Mouse (Mus musculus): ENCODE measurements around the gene Pcbp4. TPM values are rescaled to one million over a fixed set of nuclear protein-coding genes. Genes with fewer than 3 reads are reported as not detected.

The Pcbp4 gene
- polyA plus RNA-seq, 2 experiments: 88.0 to 238 TPM

- Histone ChIP-seq H3K9ac (ENCODE audit: low read depth, low read length, severe bottlenecking) (no peak overlapping the region), H3K36me3 (ENCODE audit: control insufficient read depth, insufficient read depth, low read length) (no peaks in the 10 kb centered on the region), H3K4me1 (ENCODE audit: control insufficient read depth, insufficient read depth, low read length) (peaks cover 56% of the 10 kb centered on the region), H3K27me3 (ENCODE audit: control insufficient read depth, insufficient read depth, low read length) (no peaks in the 10 kb centered on the region), H3K4me3 (replicated peaks; ENCODE audit: low read length) (no peak overlapping the region), H3K4me2 (replicated peaks; ENCODE audit: low read depth, low read length, severe bottlenecking) (0 out of 2 replicates have a peak overlapping the region, but pooled peaks have one; percentile 11), H3K9me3 (ENCODE audit: control insufficient read depth, low read length) (no peaks in the 10 kb centered on the region), H3K27ac (replicated peaks; ENCODE audit: low read depth, low read length) (0 out of 2 replicates have a peak overlapping the region, but pooled peaks have one; percentile 28)
- no peak for TF ChIP-seq POLR2A (IDR thresholded peaks at IDR 0.05; ENCODE audit: borderline replicate concordance, extremely low read depth, insufficient read depth, insufficient read length)
- 2% methylated on average over 9 of the region's 9 CpGs for WGBS
- ATAC-seq (ENCODE audit: low FRiP score, low read depth) (no peak), DNase-seq (ENCODE audit: low spot score) (peak; percentile 85)
These were observed 2.4 kb upstream of the Pcbp4 start for GRCm38 (mm10) chr9:106450661-106451060.

DNA sequence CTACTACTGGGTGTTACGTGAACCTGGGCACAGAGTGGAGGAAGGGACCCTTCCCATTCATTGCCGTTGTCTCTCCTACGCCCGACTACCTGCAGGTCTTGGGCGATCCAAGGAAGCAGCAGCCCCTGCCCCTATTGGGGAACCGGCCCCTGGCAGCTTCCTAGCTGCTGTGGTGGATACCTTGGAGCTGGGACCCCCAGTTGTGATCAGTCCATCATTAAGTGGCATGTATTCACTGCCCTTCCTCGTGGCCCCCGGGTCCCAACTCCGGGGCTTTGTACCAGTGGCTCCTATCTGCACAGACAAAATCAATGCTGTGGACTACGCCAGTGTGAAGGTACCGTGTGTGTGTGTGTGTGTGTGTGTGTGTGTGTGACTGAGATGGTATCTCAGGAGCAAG, 1.8 kb upstream of the Pcbp4 start:
- Histone ChIP-seq H3K9me3 (ENCODE audit: control insufficient read depth, low read length) (no peaks in the 10 kb centered on the region), H3K4me3 (replicated peaks; ENCODE audit: low read length) (no peak overlapping the region), H3K27me3 (ENCODE audit: control insufficient read depth, insufficient read depth, low read length) (no peaks in the 10 kb centered on the region), H3K9ac (ENCODE audit: low read depth, low read length, severe bottlenecking) (no peak overlapping the region), H3K4me1 (ENCODE audit: control insufficient read depth, insufficient read depth, low read length) (peaks cover 63% of the 10 kb centered on the region), H3K4me2 (replicated peaks; ENCODE audit: low read depth, low read length, severe bottlenecking) (no peak overlapping the region), H3K27ac (replicated peaks; ENCODE audit: low read depth, low read length) (no peak overlapping the region; the same call in 1 of the 2 replicates), H3K36me3 (ENCODE audit: control insufficient read depth, insufficient read depth, low read length) (no peaks in the 10 kb centered on the region; the same call in 1 of the 2 replicates)
- TF ChIP-seq POLR2A (IDR thresholded peaks at IDR 0.05; ENCODE audit: borderline replicate concordance, extremely low read depth, insufficient read depth, insufficient read length): no peak
- DNase-seq (ENCODE audit: low spot score) (no peak), ATAC-seq (ENCODE audit: low FRiP score, low read depth) (no peak)
- WGBS: 67% methylated on average over 11 of the region's 11 CpGs

DNA sequence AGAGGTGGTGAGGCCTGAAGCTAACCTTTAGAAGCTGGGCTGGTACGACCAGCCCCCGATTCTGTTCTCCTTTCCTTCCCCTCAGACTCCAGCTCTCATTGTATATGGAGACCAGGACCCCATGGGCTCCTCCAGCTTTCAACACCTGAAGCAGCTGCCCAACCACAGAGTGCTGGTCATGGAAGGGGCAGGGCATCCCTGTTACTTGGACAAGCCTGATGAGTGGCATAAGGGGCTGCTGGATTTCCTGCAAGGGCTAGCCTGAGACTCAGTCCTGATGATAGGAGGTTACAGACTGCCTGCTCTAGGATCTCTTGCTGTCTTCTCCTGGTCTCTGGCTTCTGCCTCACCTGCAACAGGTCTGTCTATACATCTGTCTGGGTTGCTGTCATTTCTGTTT, 1.2 kb upstream of the Pcbp4 start:
- WGBS: 47% methylated on average over 2 of the region's 2 CpGs
- H3K36me3 ChIP-seq (ENCODE audit: control insufficient read depth, insufficient read depth, low read length): no peaks in the 10 kb centered on the region; the same call in 1 of the 2 replicates
- no peak overlapping the region for H3K4me3 ChIP-seq (replicated peaks; ENCODE audit: low read length)
- no peaks in the 10 kb centered on the region for H3K27me3 ChIP-seq (ENCODE audit: control insufficient read depth, insufficient read depth, low read length)
- TF ChIP-seq POLR2A (IDR thresholded peaks at IDR 0.05; ENCODE audit: borderline replicate concordance, extremely low read depth, insufficient read depth, insufficient read length): no peak
- no peak overlapping the region for H3K4me2 ChIP-seq (replicated peaks; ENCODE audit: low read depth, low read length, severe bottlenecking)
- peaks cover 66% of the 10 kb centered on the region for H3K4me1 ChIP-seq (ENCODE audit: control insufficient read depth, insufficient read depth, low read length)
- no peak overlapping the region for H3K9ac ChIP-seq (ENCODE audit: low read depth, low read length, severe bottlenecking)
- DNase-seq (ENCODE audit: low spot score) (no peak), ATAC-seq (ENCODE audit: low FRiP score, low read depth) (no peak)
- H3K9me3 ChIP-seq (ENCODE audit: control insufficient read depth, low read length): no peaks in the 10 kb centered on the region
- no peak overlapping the region for H3K27ac ChIP-seq (replicated peaks; ENCODE audit: low read depth, low read length)

DNA sequence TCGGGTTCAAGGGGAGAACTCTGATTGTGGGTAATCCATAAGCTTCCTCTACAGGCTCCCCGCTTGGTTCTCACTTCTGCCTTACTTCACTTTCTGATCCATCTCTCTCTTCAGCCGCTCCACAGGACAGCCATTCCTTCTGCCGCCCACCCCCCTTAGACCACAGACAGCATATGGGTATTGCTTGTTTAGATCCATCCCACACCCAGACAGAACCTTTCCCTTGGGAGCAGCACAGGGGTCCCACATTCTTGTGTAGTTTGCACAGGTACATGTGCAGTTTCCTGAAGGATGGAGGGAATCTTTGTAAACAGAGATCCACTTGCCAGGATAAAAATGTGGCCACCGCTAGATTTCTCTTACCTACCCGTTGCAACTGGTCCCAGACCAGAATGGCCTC, 740 bp upstream of the Pcbp4 start:
- no peaks in the 10 kb centered on the region for H3K27me3 ChIP-seq (ENCODE audit: control insufficient read depth, insufficient read depth, low read length)
- TF ChIP-seq POLR2A (IDR thresholded peaks at IDR 0.05; ENCODE audit: borderline replicate concordance, extremely low read depth, insufficient read depth, insufficient read length): no peak
- H3K9me3 ChIP-seq (ENCODE audit: control insufficient read depth, low read length): no peaks in the 10 kb centered on the region
- H3K4me3 ChIP-seq (replicated peaks; ENCODE audit: low read length): peak overlapping the region; percentile 71; the same call in 1 of the 2 replicates
- no peak overlapping the region for H3K27ac ChIP-seq (replicated peaks; ENCODE audit: low read depth, low read length)
- H3K36me3 ChIP-seq (ENCODE audit: control insufficient read depth, insufficient read depth, low read length): no peaks in the 10 kb centered on the region; the same call in 1 of the 2 replicates
- no peak overlapping the region for H3K9ac ChIP-seq (ENCODE audit: low read depth, low read length, severe bottlenecking)
- 25% methylated on average over 6 of the region's 6 CpGs for WGBS
- DNase-seq (ENCODE audit: low spot score) (no peak), ATAC-seq (ENCODE audit: low FRiP score, low read depth) (no peak)
- H3K4me2 ChIP-seq (replicated peaks; ENCODE audit: low read depth, low read length, severe bottlenecking): peak overlapping the region; percentile 90
- H3K4me1 ChIP-seq (ENCODE audit: control insufficient read depth, insufficient read depth, low read length): peaks cover 71% of the 10 kb centered on the region

GRCm38 (mm10) chr9:106452821-106453220, 270 bp upstream of the Pcbp4 start:
- no peaks in the 10 kb centered on the region for H3K27me3 ChIP-seq (ENCODE audit: control insufficient read depth, insufficient read depth, low read length)
- no peaks in the 10 kb centered on the region for H3K9me3 ChIP-seq (ENCODE audit: control insufficient read depth, low read length)
- peak overlapping the region; percentile 90 for H3K4me2 ChIP-seq (replicated peaks; ENCODE audit: low read depth, low read length, severe bottlenecking)
- H3K9ac ChIP-seq (ENCODE audit: low read depth, low read length, severe bottlenecking): peak overlapping the region; percentile 70
- H3K4me1 ChIP-seq (ENCODE audit: control insufficient read depth, insufficient read depth, low read length): peaks cover 69% of the 10 kb centered on the region
- no peak for DNase-seq (ENCODE audit: low spot score)
- no peak overlapping the region; the same call in 1 of the 2 replicates for H3K27ac ChIP-seq (replicated peaks; ENCODE audit: low read depth, low read length)
- 1% methylated on average over 7 of the region's 7 CpGs for WGBS
- no peak for ATAC-seq (ENCODE audit: low FRiP score, low read depth)
- TF ChIP-seq POLR2A (IDR thresholded peaks at IDR 0.05; ENCODE audit: borderline replicate concordance, extremely low read depth, insufficient read depth, insufficient read length): no peak
- H3K4me3 ChIP-seq (replicated peaks; ENCODE audit: low read length): peak overlapping the region; percentile 71
- no peaks in the 10 kb centered on the region; the same call in 1 of the 2 replicates for H3K36me3 ChIP-seq (ENCODE audit: control insufficient read depth, insufficient read depth, low read length)
